Mouse (Mus musculus): ENCODE measurements around the gene St8sia6. TPM values are rescaled to one million over a fixed set of nuclear protein-coding genes. Genes with fewer than 3 reads are reported as not detected.

The St8sia6 gene
- total RNA-seq, 2 experiments from 2014 or later = 0.98 TPM; not detected in 1

- no peak for ATAC-seq (replicated peaks; ENCODE audit: low FRiP score, poor library complexity, severe bottlenecking)
These were observed 25.3 kb downstream of the St8sia6 start for GRCm38 (mm10) chr2:13768524-13768923.

GRCm38 (mm10) chr2:13767532-13768411, 26.1 kb downstream of the St8sia6 start:
- ATAC-seq (replicated peaks; ENCODE audit: low FRiP score, poor library complexity, severe bottlenecking) = no peak

GRCm38 (mm10) chr2:13760366-13760765, 33.5 kb downstream of the St8sia6 start:
- no peak for ATAC-seq (replicated peaks; ENCODE audit: low FRiP score, poor library complexity, severe bottlenecking)

- ATAC-seq (replicated peaks; ENCODE audit: low FRiP score, poor library complexity, severe bottlenecking) = no peak
These were observed 36.5 kb downstream of the St8sia6 start for GRCm38 (mm10) chr2:13757412-13757811.

GRCm38 (mm10) chr2:13755733-13756132, 38.1 kb downstream of the St8sia6 start:
- no peak for ATAC-seq (replicated peaks; ENCODE audit: low FRiP score, poor library complexity, severe bottlenecking)

GRCm38 (mm10) chr2:13751691-13752090, 42.2 kb downstream of the St8sia6 start:
- no peak for ATAC-seq (replicated peaks; ENCODE audit: low FRiP score, poor library complexity, severe bottlenecking)

- ATAC-seq (replicated peaks; ENCODE audit: low FRiP score, poor library complexity, severe bottlenecking) = no peak
These were observed 43.1 kb downstream of the St8sia6 start for GRCm38 (mm10) chr2:13750777-13751176.

- ATAC-seq (replicated peaks; ENCODE audit: low FRiP score, poor library complexity, severe bottlenecking) = no peak
These were observed 43.8 kb downstream of the St8sia6 start for GRCm38 (mm10) chr2:13750089-13750488.

- ATAC-seq (replicated peaks; ENCODE audit: low FRiP score, poor library complexity, severe bottlenecking) = no peak
These were observed 44.7 kb downstream of the St8sia6 start for GRCm38 (mm10) chr2:13749176-13749575.

- no peak for ATAC-seq (replicated peaks; ENCODE audit: low FRiP score, poor library complexity, severe bottlenecking)
These were observed 46.3 kb downstream of the St8sia6 start for GRCm38 (mm10) chr2:13747576-13747975.

- ATAC-seq (replicated peaks; ENCODE audit: low FRiP score, poor library complexity, severe bottlenecking) = no peak
These were observed 47.8 kb downstream of the St8sia6 start for GRCm38 (mm10) chr2:13746023-13746422.

- no peak for ATAC-seq (replicated peaks; ENCODE audit: low FRiP score, poor library complexity, severe bottlenecking)
These were observed 55.2 kb downstream of the St8sia6 start for GRCm38 (mm10) chr2:13738704-13739103.

- ATAC-seq (replicated peaks; ENCODE audit: low FRiP score, poor library complexity, severe bottlenecking) = no peak
These were observed 66.0 kb downstream of the St8sia6 start for GRCm38 (mm10) chr2:13727901-13728300.

GRCm38 (mm10) chr2:13725592-13725991, 68.3 kb downstream of the St8sia6 start:
- no peak for ATAC-seq (replicated peaks; ENCODE audit: low FRiP score, poor library complexity, severe bottlenecking)

GRCm38 (mm10) chr2:13722241-13722640, 71.6 kb downstream of the St8sia6 start:
- no peak for ATAC-seq (replicated peaks; ENCODE audit: low FRiP score, poor library complexity, severe bottlenecking)

GRCm38 (mm10) chr2:13718628-13719185, 75.2 kb downstream of the St8sia6 start:
- no peak for ATAC-seq (replicated peaks; ENCODE audit: low FRiP score, poor library complexity, severe bottlenecking)

- no peak for ATAC-seq (replicated peaks; ENCODE audit: low FRiP score, poor library complexity, severe bottlenecking)
These were observed 85.1 kb downstream of the St8sia6 start for GRCm38 (mm10) chr2:13708785-13709184.

- no peak for ATAC-seq (replicated peaks; ENCODE audit: low FRiP score, poor library complexity, severe bottlenecking)
These were observed 96.3 kb downstream of the St8sia6 start for GRCm38 (mm10) chr2:13697514-13697913.

GRCm38 (mm10) chr2:13694417-13694816, 99.4 kb downstream of the St8sia6 start:
- no peak for ATAC-seq (replicated peaks; ENCODE audit: low FRiP score, poor library complexity, severe bottlenecking)

GRCm38 (mm10) chr2:13684380-13684779, 109.5 kb downstream of the St8sia6 start:
- no peak for ATAC-seq (replicated peaks; ENCODE audit: low FRiP score, poor library complexity, severe bottlenecking)

GRCm38 (mm10) chr2:13683205-13683570, 110.7 kb downstream of the St8sia6 start:
- no peak for ATAC-seq (replicated peaks; ENCODE audit: low FRiP score, poor library complexity, severe bottlenecking)

Measured in erythroid progenitor cell, adult 5-6 weeks (primary cell).